Mouse (Mus musculus) MEL-GATA-1-ER (cell line): ENCODE measurements around the gene Sppl2a.
"Not testable (repeated sequence)": the region's sequence is repeated elsewhere in the genome, so short reads cannot be mapped to it uniquely, and the experiment has no call there.

Experiments
- DNase-seq: peaks from one replicate; pipeline ENCODE4 v3.0.0-alpha.2; 2012; ENCODE audit warnings: low read depth; ENCODE audit errors: extremely low read depth

Sppl2a gene

GRCm38 (mm10) chr2:126932897-126933641 is at the start of gene Sppl2a:
Gene Sppl2a, minus strand, starts transcription at chr2:126933235.
- DNase-seq = peak; percentile 67

GRCm38 (mm10) chr2:126977428-126977827 is 44.4 kb upstream of the Sppl2a start:
- DNase-seq = no peak

GRCm38 (mm10) chr2:126961696-126962095 is 28.7 kb upstream of the Sppl2a start:
- DNase-seq = no peak

GRCm38 (mm10) chr2:126955671-126956070 is 22.6 kb upstream of the Sppl2a start:
- DNase-seq = no peak

- no peak for DNase-seq
Measured at GRCm38 (mm10) chr2:126951085-126951484, 18.1 kb upstream of the Sppl2a start.

- no peak for DNase-seq
Measured at GRCm38 (mm10) chr2:126950453-126950852, 17.4 kb upstream of the Sppl2a start.

- no peak for DNase-seq
Measured at GRCm38 (mm10) chr2:126949856-126950255, 16.8 kb upstream of the Sppl2a start.

GRCm38 (mm10) chr2:126949297-126949696 is 16.3 kb upstream of the Sppl2a start:
- DNase-seq = not testable (repeated sequence)

- no peak for DNase-seq
Measured at GRCm38 (mm10) chr2:126948231-126948630, 15.2 kb upstream of the Sppl2a start.

GRCm38 (mm10) chr2:126947646-126948045 is 14.6 kb upstream of the Sppl2a start:
- DNase-seq = no peak

GRCm38 (mm10) chr2:126943211-126943610 is 10.2 kb upstream of the Sppl2a start:
- no peak for DNase-seq

GRCm38 (mm10) chr2:126940314-126940866 is 7.4 kb upstream of the Sppl2a start:
- no peak for DNase-seq

- DNase-seq = no peak
Measured at GRCm38 (mm10) chr2:126938069-126938468, 5.0 kb upstream of the Sppl2a start.

- no peak for DNase-seq
Measured at GRCm38 (mm10) chr2:126933921-126934320, 886 bp upstream of the Sppl2a start.

- DNase-seq = no peak
Measured at GRCm38 (mm10) chr2:126932261-126932896, 656 bp downstream of the Sppl2a start.

GRCm38 (mm10) chr2:126931784-126932183 is 1.3 kb downstream of the Sppl2a start:
- DNase-seq = no peak

GRCm38 (mm10) chr2:126928681-126929080 is 4.4 kb downstream of the Sppl2a start:
- no peak for DNase-seq

GRCm38 (mm10) chr2:126920358-126921060 is 12.5 kb downstream of the Sppl2a start:
- no peak for DNase-seq

- DNase-seq = no peak
Measured at GRCm38 (mm10) chr2:126916236-126916635, 16.8 kb downstream of the Sppl2a start.

GRCm38 (mm10) chr2:126914096-126914495 is 18.9 kb downstream of the Sppl2a start:
- no peak for DNase-seq

- no peak for DNase-seq
Measured at GRCm38 (mm10) chr2:126904162-126904561, 28.9 kb downstream of the Sppl2a start.

- DNase-seq = no peak
Measured at GRCm38 (mm10) chr2:126897511-126897910, 35.5 kb downstream of the Sppl2a start.
